Mouse (Mus musculus): Measurements from ENCODE around the gene Dhcr24. TPM values are rescaled to one million over a fixed set of nuclear protein-coding genes. Genes with fewer than 3 reads are reported as not detected.

The Dhcr24 gene
- polyA plus RNA-seq, 1 experiment from 2014 or later = 6.7 TPM

GRCm38 (mm10) chr4:106541491-106541890 is 19.3 kb upstream of the Dhcr24 start:
- Histone ChIP-seq H3K27ac (replicated peaks) (no peak overlapping the region), H3K4me2 (replicated peaks) (no peak overlapping the region), H3K9me3 (no peaks in the 10 kb centered on the region), H3K9ac (replicated peaks) (no peak overlapping the region), H3K4me1 (no peaks in the 10 kb centered on the region), H3K27me3 (no peaks in the 10 kb centered on the region), H3K36me3 (no peaks in the 10 kb centered on the region), H3K4me3 (no peak overlapping the region)
- ATAC-seq (ENCODE audit: low FRiP score, low read depth) = no peak
- 68% methylated on average over 3 of the region's 3 CpGs for WGBS

DNA sequence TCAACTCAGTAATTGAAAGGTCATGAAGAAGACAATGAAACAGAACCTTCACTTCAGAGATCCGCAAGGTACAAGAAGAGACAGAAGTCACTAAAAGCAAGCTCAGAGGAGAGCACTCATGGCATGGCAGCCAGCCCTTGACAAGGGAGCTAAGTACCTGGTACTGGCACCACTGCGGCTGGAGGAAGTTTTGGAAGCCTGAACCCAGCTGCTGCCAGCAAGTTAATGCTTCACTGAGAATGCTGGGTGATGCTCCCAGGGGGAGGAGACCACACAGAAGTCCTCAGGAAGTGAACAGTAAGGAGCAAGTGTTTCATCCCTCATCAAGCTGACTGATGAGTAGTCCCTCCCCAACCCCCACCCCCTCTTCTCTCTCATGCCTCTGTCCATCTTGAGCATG is 18.6 kb upstream of the Dhcr24 start:
- no peak overlapping the region for H3K4me2 ChIP-seq (replicated peaks)
- H3K27ac ChIP-seq (replicated peaks) = no peak overlapping the region
- no peak overlapping the region for H3K9ac ChIP-seq (replicated peaks)
- no peak for ATAC-seq (ENCODE audit: low FRiP score, low read depth)
- H3K27me3 ChIP-seq = no peaks in the 10 kb centered on the region
- no peaks in the 10 kb centered on the region for H3K9me3 ChIP-seq
- no peaks in the 10 kb centered on the region for H3K4me1 ChIP-seq
- no peaks in the 10 kb centered on the region for H3K36me3 ChIP-seq
- no peak overlapping the region for H3K4me3 ChIP-seq
- 92% methylated on average over 2 of the region's 2 CpGs for WGBS

DNA sequence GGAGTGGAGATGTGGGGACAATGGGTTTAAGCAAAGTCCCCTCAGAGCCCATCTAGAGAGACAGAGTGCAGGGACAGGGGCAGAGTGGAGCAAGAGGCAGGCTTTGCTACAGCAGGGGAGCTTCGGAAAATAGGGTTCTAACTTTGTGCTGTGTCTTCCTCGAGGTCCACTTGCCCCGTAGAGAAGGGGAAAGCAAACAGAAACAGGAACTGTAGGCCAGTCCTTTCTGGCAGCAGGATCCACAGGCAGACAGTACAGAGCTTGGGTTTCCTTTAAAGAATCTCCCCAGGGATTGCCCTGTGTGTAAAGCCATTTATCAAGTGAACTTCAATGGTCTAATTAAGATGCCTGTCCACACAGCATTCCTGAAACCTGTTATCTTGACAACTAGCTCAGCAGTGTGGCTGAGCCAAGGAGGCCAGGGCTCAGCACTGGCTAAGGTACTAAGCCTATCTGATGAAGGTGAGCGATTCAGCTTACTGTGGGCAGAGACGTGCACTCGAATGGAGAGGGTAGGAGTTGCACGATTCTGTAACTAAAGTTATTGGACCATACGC is 14.9 kb upstream of the Dhcr24 start:
- H3K27ac ChIP-seq (replicated peaks) = no peak overlapping the region
- ATAC-seq (ENCODE audit: low FRiP score, low read depth) = no peak
- H3K27me3 ChIP-seq = no peaks in the 10 kb centered on the region

DNA sequence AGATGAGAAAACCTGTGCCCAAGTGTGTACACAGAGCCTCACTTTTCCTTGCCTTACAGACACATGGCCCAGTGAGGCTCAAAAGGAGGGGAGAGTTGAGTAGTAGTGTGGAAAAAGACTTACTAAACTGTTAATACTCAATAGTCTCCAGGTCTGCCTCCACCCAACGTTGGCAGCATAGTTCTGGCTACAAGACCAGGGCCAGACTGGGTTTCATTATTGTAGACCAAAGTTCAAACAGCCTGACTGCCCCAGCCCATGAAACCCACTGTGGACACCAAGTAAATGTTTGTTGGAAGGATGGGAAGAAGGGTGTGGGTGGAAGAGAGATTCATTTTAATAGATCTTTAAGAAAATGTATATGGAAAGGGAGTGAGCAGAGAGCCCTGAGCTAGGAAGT is 13.9 kb upstream of the Dhcr24 start:
- 82% methylated on average over 1 of the region's 1 CpGs for WGBS
- H3K4me3 ChIP-seq = no peak overlapping the region
- no peaks in the 10 kb centered on the region for H3K9me3 ChIP-seq
- no peaks in the 10 kb centered on the region for H3K4me1 ChIP-seq
- no peak overlapping the region for H3K9ac ChIP-seq (replicated peaks)
- no peaks in the 10 kb centered on the region for H3K27me3 ChIP-seq
- no peak overlapping the region for H3K27ac ChIP-seq (replicated peaks)
- no peaks in the 10 kb centered on the region for H3K36me3 ChIP-seq
- no peak for ATAC-seq (ENCODE audit: low FRiP score, low read depth)
- no peak overlapping the region for H3K4me2 ChIP-seq (replicated peaks)

More for the DNA sequence above, 14.9 kb upstream of the Dhcr24 start:
- Histone ChIP-seq H3K9me3 (no peaks in the 10 kb centered on the region), H3K4me3 (no peak overlapping the region), H3K4me2 (replicated peaks) (no peak overlapping the region), H3K36me3 (no peaks in the 10 kb centered on the region), H3K9ac (replicated peaks) (no peak overlapping the region), H3K4me1 (no peaks in the 10 kb centered on the region)
- 73% methylated on average over 8 of the region's 8 CpGs for WGBS

DNA sequence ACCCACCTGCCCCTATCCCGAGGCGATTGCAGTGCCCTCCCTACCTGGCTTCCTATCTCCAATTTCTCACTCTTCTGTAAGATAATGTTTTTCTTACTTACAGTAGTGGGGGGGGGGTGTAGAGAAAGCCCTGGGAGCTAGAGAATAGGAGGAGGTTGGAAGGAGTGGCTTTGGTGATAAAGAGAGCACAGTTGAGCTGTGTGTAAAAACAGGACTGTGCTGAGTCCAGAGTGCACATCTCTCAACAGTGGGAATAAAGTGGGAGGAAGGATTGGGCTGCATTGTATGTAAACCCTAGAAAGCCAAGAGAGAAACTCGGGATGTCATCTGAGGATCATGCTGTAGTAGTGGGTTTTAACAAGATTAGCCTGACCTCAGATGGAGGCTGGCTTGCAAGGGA is 12.7 kb upstream of the Dhcr24 start:
- 84% methylated on average over 3 of the region's 3 CpGs for WGBS

DNA sequence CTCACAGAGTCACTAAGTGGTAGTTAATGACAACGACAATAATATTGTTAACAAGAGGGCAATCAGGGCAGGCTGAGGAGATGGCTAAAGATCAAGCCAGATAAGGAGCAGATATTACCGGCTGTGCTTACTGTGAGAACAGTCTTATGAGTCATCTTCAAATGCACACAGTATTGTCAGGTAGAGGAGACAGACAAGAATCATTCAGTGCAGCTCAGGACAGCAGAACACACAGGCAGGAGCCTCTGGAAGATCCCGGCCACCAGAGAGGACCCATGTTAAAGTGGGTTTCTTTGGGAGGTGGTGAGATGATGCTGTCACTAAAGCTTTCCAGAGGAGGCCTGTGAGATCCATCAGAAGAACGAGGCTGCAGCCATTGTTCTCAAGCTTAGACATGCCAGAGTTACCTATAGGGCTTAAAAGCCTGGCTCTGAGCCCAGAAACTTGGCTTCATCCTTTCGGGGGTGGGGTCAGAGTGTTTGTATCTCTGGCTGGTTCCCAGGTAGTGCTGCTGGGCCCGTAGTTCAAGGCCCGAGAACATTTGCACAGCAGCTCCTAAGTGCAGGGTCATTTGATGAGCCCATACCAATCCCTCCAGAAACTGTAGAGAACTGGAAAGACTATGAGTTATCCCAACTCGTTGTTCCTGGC is 10.2 kb upstream of the Dhcr24 start:
- ATAC-seq (ENCODE audit: low FRiP score, low read depth) = no peak
- 85% methylated on average over 8 of the region's 8 CpGs for WGBS

More for the DNA sequence above, 12.7 kb upstream of the Dhcr24 start:
- Histone ChIP-seq H3K4me2 (replicated peaks) (no peak overlapping the region), H3K36me3 (no peaks in the 10 kb centered on the region), H3K27me3 (no peaks in the 10 kb centered on the region), H3K4me3 (no peak overlapping the region), H3K9me3 (no peaks in the 10 kb centered on the region), H3K9ac (replicated peaks) (no peak overlapping the region), H3K4me1 (no peaks in the 10 kb centered on the region), H3K27ac (replicated peaks) (no peak overlapping the region)
- ATAC-seq (ENCODE audit: low FRiP score, low read depth) = no peak

GRCm38 (mm10) chr4:106557262-106557661 is 3.6 kb upstream of the Dhcr24 start:
- H3K36me3 ChIP-seq = no peaks in the 10 kb centered on the region
- WGBS = 82% methylated on average over 5 of the region's 5 CpGs
- ATAC-seq (ENCODE audit: low FRiP score, low read depth) = no peak

More for the DNA sequence above, 10.2 kb upstream of the Dhcr24 start:
- Histone ChIP-seq H3K27me3 (no peaks in the 10 kb centered on the region), H3K27ac (replicated peaks) (no peak overlapping the region), H3K36me3 (no peaks in the 10 kb centered on the region), H3K9me3 (no peaks in the 10 kb centered on the region), H3K4me2 (replicated peaks) (no peak overlapping the region), H3K4me1 (no peaks in the 10 kb centered on the region), H3K9ac (replicated peaks) (no peak overlapping the region), H3K4me3 (no peak overlapping the region)

GRCm38 (mm10) chr4:106557978-106558377 is 2.9 kb upstream of the Dhcr24 start:
- no peaks in the 10 kb centered on the region for H3K9me3 ChIP-seq
- H3K9ac ChIP-seq (replicated peaks) = no peak overlapping the region
- H3K27ac ChIP-seq (replicated peaks) = no peak overlapping the region
- no peak overlapping the region for H3K4me2 ChIP-seq (replicated peaks)
- H3K36me3 ChIP-seq = no peaks in the 10 kb centered on the region
- H3K27me3 ChIP-seq = no peaks in the 10 kb centered on the region
- no peak for ATAC-seq (ENCODE audit: low FRiP score, low read depth)
- H3K4me3 ChIP-seq = no peak overlapping the region
- WGBS = no CpG with 5 or more reads among the region's 1 CpGs
- H3K4me1 ChIP-seq = peaks cover 21% of the 10 kb centered on the region

More at GRCm38 (mm10) chr4:106557262-106557661, 3.6 kb upstream of the Dhcr24 start:
- Histone ChIP-seq H3K9ac (replicated peaks) (no peak overlapping the region), H3K4me1 (peaks cover 14% of the 10 kb centered on the region), H3K27ac (replicated peaks) (no peak overlapping the region), H3K4me3 (no peak overlapping the region), H3K9me3 (no peaks in the 10 kb centered on the region), H3K4me2 (replicated peaks) (no peak overlapping the region), H3K27me3 (no peaks in the 10 kb centered on the region)

- 29% methylated on average over 13 of the region's 13 CpGs for WGBS
- Histone ChIP-seq H3K9me3 (no peaks in the 10 kb centered on the region), H3K27me3 (no peaks in the 10 kb centered on the region), H3K27ac (replicated peaks) (peak overlapping the region; percentile 88), H3K4me1 (peaks cover 33% of the 10 kb centered on the region), H3K4me3 (peak overlapping the region; percentile 90), H3K36me3 (peaks cover 7% of the 10 kb centered on the region), H3K9ac (replicated peaks) (no peak overlapping the region), H3K4me2 (replicated peaks) (peak overlapping the region; percentile 87)
- ATAC-seq (ENCODE audit: low FRiP score, low read depth) = no peak
These were observed 1.3 kb upstream of the Dhcr24 start for GRCm38 (mm10) chr4:106559343-106560212.

DNA sequence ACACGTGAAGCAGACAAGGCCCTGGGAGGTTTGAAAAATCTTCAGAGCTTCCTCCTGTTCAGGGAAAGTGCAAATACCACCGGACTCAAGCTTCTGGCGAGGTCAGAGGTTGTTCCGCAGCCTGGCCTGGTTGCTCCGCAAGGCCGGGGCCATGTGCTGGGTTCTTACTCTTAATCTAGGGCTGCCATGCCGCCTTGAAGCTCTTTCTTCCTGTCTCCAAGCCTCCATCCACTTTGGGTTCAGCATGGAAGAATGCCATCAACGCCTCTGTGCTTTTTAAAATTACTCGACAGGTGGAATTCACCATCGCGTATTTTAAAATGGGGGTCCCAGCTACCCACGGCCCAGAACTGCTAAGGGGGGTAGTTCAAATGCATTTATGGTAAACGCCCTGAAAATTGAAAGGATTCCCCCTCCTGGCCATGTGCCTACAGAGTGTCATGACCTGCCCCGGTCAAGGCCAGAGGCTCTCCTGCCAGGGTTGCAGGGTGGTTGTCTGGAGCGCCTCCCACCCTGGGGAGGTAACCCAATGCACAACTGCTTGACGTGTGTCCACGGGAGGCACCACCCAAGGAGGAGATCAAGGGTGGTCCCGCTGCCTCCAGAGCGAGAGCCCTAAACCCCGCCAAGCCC is 509 bp upstream of the Dhcr24 start:
- H3K4me3 ChIP-seq = peak overlapping the region; percentile 90
- H3K27me3 ChIP-seq = no peaks in the 10 kb centered on the region
- peaks cover 14% of the 10 kb centered on the region for H3K36me3 ChIP-seq
- peak overlapping the region; percentile 43; the same call in 1 of the 2 replicates for H3K9ac ChIP-seq (replicated peaks)
- H3K4me2 ChIP-seq (replicated peaks) = peak overlapping the region; percentile 87
- peak overlapping the region; percentile 88 for H3K27ac ChIP-seq (replicated peaks)
- H3K9me3 ChIP-seq = no peaks in the 10 kb centered on the region
- peak; percentile 70; the same call in 1 of the 2 replicates for ATAC-seq (ENCODE audit: low FRiP score, low read depth)
- WGBS = 2% methylated on average over 19 of the region's 20 CpGs
- H3K4me1 ChIP-seq = peaks cover 33% of the 10 kb centered on the region

- Histone ChIP-seq H3K4me2 (replicated peaks) (peak overlapping the region; percentile 87), H3K9me3 (no peaks in the 10 kb centered on the region), H3K4me3 (peak overlapping the region; percentile 90), H3K27ac (replicated peaks) (no peak overlapping the region), H3K9ac (replicated peaks) (peak overlapping the region; percentile 88), H3K36me3 (peaks cover 31% of the 10 kb centered on the region), H3K4me1 (peaks cover 33% of the 10 kb centered on the region), H3K27me3 (no peaks in the 10 kb centered on the region)
- ATAC-seq (ENCODE audit: low FRiP score, low read depth) = no peak
- WGBS = 11% methylated on average over 6 of the region's 6 CpGs
These were observed 1.2 kb downstream of the Dhcr24 start for GRCm38 (mm10) chr4:106562006-106562405.
